Mouse (Mus musculus): ENCODE measurements around the gene Olfr1354.
"Not testable (repeated sequence)": the region's sequence is repeated elsewhere in the genome, so short reads cannot be mapped to it uniquely, and the experiment has no call there.

Gene Olfr1354

DNA sequence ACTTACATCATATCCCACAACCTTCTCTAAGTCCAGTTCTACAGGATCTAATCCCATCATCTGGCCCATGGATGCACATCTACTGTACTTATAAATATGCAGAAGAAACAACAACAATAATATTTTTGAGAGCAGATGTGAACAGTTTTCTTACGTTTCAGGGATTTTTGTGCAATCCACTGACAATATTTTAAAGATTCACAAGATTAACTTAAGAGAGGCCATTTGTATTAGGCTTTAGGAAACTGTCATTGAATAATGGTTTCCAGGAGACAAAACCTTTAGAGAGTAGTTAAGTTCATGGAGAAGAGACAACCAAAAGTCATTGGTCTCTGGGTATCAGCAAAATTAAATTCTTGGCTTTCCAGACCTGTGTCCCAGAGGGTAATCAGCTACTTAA is at the start of gene Olfr1354:
TSS of gene Olfr1354 (plus strand) at position 301 of the 400 bp plus-strand sequence.
- DNase-seq (ENCODE audit: low read depth, low spot score), result not testable (repeated sequence)

- no peak for DNase-seq (ENCODE audit: low read depth, low spot score)
These were observed 37.7 kb upstream of the Olfr1354 start, which contains the start of gene Olfr1355 for GRCm38 (mm10) chr10:78875240-78875639. Gene Olfr1355 (plus strand): TSS chr10:78875540.

DNA sequence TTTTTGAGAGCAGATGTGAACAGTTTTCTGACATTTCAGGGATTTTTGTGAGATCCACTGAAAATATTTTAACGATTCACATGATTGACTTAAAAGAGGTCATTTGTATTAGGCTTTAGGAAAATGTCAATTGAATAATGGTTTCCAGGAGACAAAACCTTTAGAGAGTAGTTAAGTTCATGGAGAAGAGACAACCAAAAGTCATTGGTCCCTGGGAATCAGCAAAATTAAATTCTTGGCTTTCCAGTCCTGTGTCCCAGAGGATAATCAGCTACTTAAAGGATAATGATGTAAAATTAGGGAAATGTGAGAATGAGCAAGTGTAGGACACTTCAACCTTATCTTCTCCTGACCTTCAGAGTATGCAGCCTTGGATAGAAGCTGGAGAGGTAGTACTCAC is 37.4 kb downstream of the Olfr1354 start, which contains the start of gene Olfr8:
TSS of gene Olfr8 (plus strand) at position 301 of the 400 bp plus-strand sequence.
- DNase-seq (ENCODE audit: low read depth, low spot score), result not testable (repeated sequence)

- not testable (repeated sequence) for DNase-seq (ENCODE audit: low read depth, low spot score)
These were observed 50.0 kb downstream of the Olfr1354 start, which contains the start of gene Olfr1353 for GRCm38 (mm10) chr10:78963009-78963408. Gene Olfr1353 (plus strand): TSS chr10:78963309.
